Mouse (Mus musculus) heart, embryonic 16.5 days (tissue): ENCODE data around the gene Ugcg. TPM values are rescaled to one million over a fixed set of nuclear protein-coding genes. Genes with fewer than 3 reads are reported as not detected.

Source experiments
- ATAC-seq: fragments of 200-750 bp; cut with Nextera tagmentation; replicated peaks from 2 replicates; pipeline ENCODE4 v1.8.0; 2017; ENCODE audit warnings: moderate number of reproducible peaks; ENCODE audit not compliant: insufficient read depth, low FRiP score; ENCODE audit errors: extremely low read depth
- H3K27ac ChIP-seq: fragments of 300-500 bp; sonication (generic); 2 replicates; pipeline ENCODE4 v1.5.1; 2014; ENCODE audit warnings: mild to moderate bottlenecking, low read length, control low read depth, moderate library complexity
- H3K27me3 ChIP-seq: fragments of 300-500 bp; sonication (generic); 2 replicates; pipeline ENCODE4 v1.6.1; 2014; ENCODE audit warnings: low read length, mixed read lengths; ENCODE audit not compliant: control insufficient read depth, insufficient read depth
- H3K36me3 ChIP-seq: fragments of 300-500 bp; sonication (generic); 2 replicates; pipeline ENCODE4 v1.6.1; 2014; ENCODE audit not compliant: control insufficient read depth, insufficient read depth
- H3K4me1 ChIP-seq: fragments of 300-500 bp; sonication (generic); 2 replicates; pipeline ENCODE4 v1.6.1; 2014; ENCODE audit warnings: low read length, mixed read lengths; ENCODE audit not compliant: control insufficient read depth, insufficient read depth
- H3K4me2 ChIP-seq: fragments of 300-500 bp; sonication (generic); 2 replicates; pipeline ENCODE4 v1.6.1; 2014; ENCODE audit warnings: low read depth, mild to moderate bottlenecking, control low read depth, low read length
- H3K4me3 ChIP-seq: fragments of 300-500 bp; sonication (generic); 2 replicates; pipeline ENCODE4 v1.5.1; 2014; ENCODE audit warnings: mild to moderate bottlenecking, control low read depth, low read length
- H3K9ac ChIP-seq: fragments of 300-500 bp; sonication (generic); 2 replicates; pipeline ENCODE4 v1.6.1; 2014; ENCODE audit warnings: low read length, control low read depth
- H3K9me3 ChIP-seq: fragments of 300-500 bp; sonication (generic); replicated peaks from 2 replicates; pipeline ENCODE4 v1.6.1; 2016; ENCODE audit warnings: low read length; ENCODE audit not compliant: control insufficient read depth
- WGBS: fragments of 180-500 bp; shearing (Covaris S2); extraction: QIAGEN DNeasy Blood & Tissue Kit; methylation state at CpG from one replicate; pipeline ENCODE4 v1.1.7; 2014; 5-methylcytosine and 5-hydroxymethylcytosine counted together
- polyA plus RNA-seq: library from polyadenylated mRNA; unstranded; fragments of >200 nt; fragmentation: Nextera tagmentation; extraction: Ambion mirVana; gene quantifications from 2 replicates; pipeline ENCODE4 v1.2.1, GENCODE M21; 2015

The Ugcg gene
- polyA plus RNA-seq, 1 experiment from 2014 or later, result 8.0 TPM

- no peak for ATAC-seq
- H3K27me3 ChIP-seq, result no peaks in the 10 kb centered on the region
- H3K4me3 ChIP-seq, result no peak overlapping the region
- H3K27ac ChIP-seq, result no peak overlapping the region
- peaks cover 3% of the 10 kb centered on the region; the same call in 1 of the 2 replicates for H3K4me1 ChIP-seq
- WGBS, result 24% methylated on average over 3 of the region's 3 CpGs
- no peaks in the 10 kb centered on the region for H3K36me3 ChIP-seq
- H3K9ac ChIP-seq, result no peak overlapping the region
- H3K4me2 ChIP-seq, result no peak overlapping the region
- no peaks in the 10 kb centered on the region for H3K9me3 ChIP-seq
Measured at GRCm38 (mm10) chr4:59187289-59187688, 1.8 kb upstream of the Ugcg start.

GRCm38 (mm10) chr4:59188474-59188801 is 619 bp upstream of the Ugcg start:
- 34% methylated on average over 4 of the region's 4 CpGs for WGBS
- ATAC-seq, result no peak
- H3K4me3 ChIP-seq, result peak overlapping the region; percentile 84

GRCm38 (mm10) chr4:59189546-59190237 is 635 bp downstream of the Ugcg start:
- peak; percentile 4; the same call in 1 of the 2 replicates for ATAC-seq
- Histone ChIP-seq H3K36me3 (no peaks in the 10 kb centered on the region), H3K27me3 (no peaks in the 10 kb centered on the region), H3K4me3 (peak overlapping the region; percentile 84), H3K9me3 (no peaks in the 10 kb centered on the region), H3K4me1 (peaks cover 7% of the 10 kb centered on the region), H3K4me2 (peak overlapping the region; percentile 76), H3K9ac (peak overlapping the region; percentile 93), H3K27ac (peak overlapping the region; percentile 95)
- WGBS, result under 1% methylated on average over 45 of the region's 54 CpGs

More at GRCm38 (mm10) chr4:59188474-59188801, 619 bp upstream of the Ugcg start:
- Histone ChIP-seq H3K4me1 (peaks cover 3% of the 10 kb centered on the region; the same call in 1 of the 2 replicates), H3K9ac (peak overlapping the region; percentile 93), H3K4me2 (peak overlapping the region; percentile 79), H3K27ac (peak overlapping the region; percentile 95), H3K9me3 (no peaks in the 10 kb centered on the region), H3K27me3 (no peaks in the 10 kb centered on the region), H3K36me3 (no peaks in the 10 kb centered on the region)

- H3K9me3 ChIP-seq, result no peaks in the 10 kb centered on the region
- no peak overlapping the region; the same call in 1 of the 2 replicates for H3K27ac ChIP-seq
- H3K4me1 ChIP-seq, result peaks cover 8% of the 10 kb centered on the region
- H3K4me3 ChIP-seq, result peak overlapping the region; percentile 84
- no peak overlapping the region; the same call in 1 of the 2 replicates for H3K9ac ChIP-seq
- H3K4me2 ChIP-seq, result peak overlapping the region; percentile 76
- 40% methylated on average over 7 of the region's 7 CpGs for WGBS
- H3K36me3 ChIP-seq, result no peaks in the 10 kb centered on the region
- H3K27me3 ChIP-seq, result no peaks in the 10 kb centered on the region
- no peak for ATAC-seq
Measured at GRCm38 (mm10) chr4:59190650-59191424, 1.8 kb downstream of the Ugcg start.

GRCm38 (mm10) chr4:59194731-59195496 is 5.9 kb downstream of the Ugcg start:
- WGBS, result 88% methylated on average over 13 of the region's 13 CpGs
- Histone ChIP-seq H3K4me2 (no peak overlapping the region), H3K27ac (no peak overlapping the region), H3K9me3 (no peaks in the 10 kb centered on the region), H3K9ac (no peak overlapping the region), H3K4me1 (peaks cover 32% of the 10 kb centered on the region), H3K27me3 (no peaks in the 10 kb centered on the region), H3K4me3 (no peak overlapping the region), H3K36me3 (no peaks in the 10 kb centered on the region)
- ATAC-seq, result no peak

- Histone ChIP-seq H3K4me2 (no peak overlapping the region), H3K9me3 (no peaks in the 10 kb centered on the region), H3K4me3 (no peak overlapping the region), H3K36me3 (no peaks in the 10 kb centered on the region), H3K9ac (0 out of 2 replicates have a peak overlapping the region, but pooled peaks have one; percentile 20), H3K27me3 (no peaks in the 10 kb centered on the region), H3K27ac (no peak overlapping the region; the same call in 1 of the 2 replicates), H3K4me1 (peaks cover 41% of the 10 kb centered on the region)
- ATAC-seq, result no peak
- 27% methylated on average over 12 of the region's 12 CpGs for WGBS
Measured at GRCm38 (mm10) chr4:59196346-59197077, 7.5 kb downstream of the Ugcg start.

- ATAC-seq, result no peak
- Histone ChIP-seq H3K27ac (no peak overlapping the region; the same call in 1 of the 2 replicates), H3K36me3 (no peaks in the 10 kb centered on the region), H3K4me1 (peaks cover 42% of the 10 kb centered on the region), H3K27me3 (no peaks in the 10 kb centered on the region), H3K9ac (0 out of 2 replicates have a peak overlapping the region, but pooled peaks have one; percentile 20), H3K4me2 (no peak overlapping the region), H3K9me3 (no peaks in the 10 kb centered on the region), H3K4me3 (no peak overlapping the region)
- 47% methylated on average over 6 of the region's 6 CpGs for WGBS
Measured at GRCm38 (mm10) chr4:59197078-59197424, 8.0 kb downstream of the Ugcg start.

- no peak overlapping the region for H3K9ac ChIP-seq
- peaks cover 46% of the 10 kb centered on the region for H3K4me1 ChIP-seq
- H3K4me3 ChIP-seq, result no peak overlapping the region
- H3K4me2 ChIP-seq, result no peak overlapping the region
- no peaks in the 10 kb centered on the region for H3K27me3 ChIP-seq
- no peaks in the 10 kb centered on the region for H3K9me3 ChIP-seq
- H3K27ac ChIP-seq, result no peak overlapping the region; the same call in 1 of the 2 replicates
- no peaks in the 10 kb centered on the region for H3K36me3 ChIP-seq
- WGBS, result 90% methylated on average over 3 of the region's 3 CpGs
- no peak for ATAC-seq
Measured at GRCm38 (mm10) chr4:59197462-59197861, 8.4 kb downstream of the Ugcg start.
